Mouse (Mus musculus): ENCODE results near the gene Psd4.

GRCm38 (mm10) chr2:24336545-24336944, 30.8 kb upstream of the Psd4 start, which contains the start of gene Il1rn:
- TF ChIP-seq CTCF (IDR thresholded peaks at IDR 0.05; ENCODE audit: low read depth), result no peak
- TF ChIP-seq EP300 (optimal IDR thresholded peaks at IDR 0.05), result no peak

Measured in stomach, postnatal 0 days (tissue).